Mouse (Mus musculus): ENCODE results near the gene Drc1.

Gene Drc1

DNA sequence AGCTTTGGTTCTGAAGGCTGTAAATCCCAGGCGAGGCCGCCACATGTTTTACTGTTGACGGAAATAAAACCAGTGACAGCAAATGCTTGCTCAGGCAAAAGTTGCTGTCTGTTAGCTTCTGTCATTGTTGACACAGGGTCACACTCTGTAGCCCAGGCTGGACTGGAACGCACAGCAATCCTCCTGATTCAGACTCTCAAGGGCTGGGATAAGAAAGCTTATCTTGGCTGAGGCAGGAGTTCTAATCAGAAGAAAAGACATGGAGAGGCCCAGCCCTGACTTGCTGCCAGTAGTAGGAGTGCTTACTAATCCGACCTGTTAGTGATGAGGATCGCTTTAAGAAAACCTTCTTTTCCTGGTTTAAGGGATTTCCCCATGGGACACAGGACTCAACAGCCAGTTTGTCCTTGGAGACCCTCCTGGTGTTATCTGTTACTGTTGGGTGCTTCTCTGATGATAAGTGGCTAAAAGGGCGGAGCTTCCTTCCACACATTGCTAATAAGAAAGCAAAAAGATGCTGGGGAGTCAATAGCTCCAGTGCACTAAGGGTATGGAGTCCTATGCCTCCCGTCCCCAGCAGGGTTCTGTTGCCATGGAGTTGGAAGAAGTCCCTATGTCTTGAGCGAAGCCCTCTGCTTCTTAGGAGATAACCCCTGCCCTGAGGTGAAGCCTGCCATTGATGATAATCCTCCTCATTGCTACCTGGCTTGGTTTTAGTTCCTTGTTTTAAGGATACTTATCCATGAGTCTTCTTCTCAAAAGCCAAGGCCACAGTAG is 6.1 kb downstream of the Drc1 start:
- DNase-seq (ENCODE audit: low read depth, low spot score), result no peak

DNA sequence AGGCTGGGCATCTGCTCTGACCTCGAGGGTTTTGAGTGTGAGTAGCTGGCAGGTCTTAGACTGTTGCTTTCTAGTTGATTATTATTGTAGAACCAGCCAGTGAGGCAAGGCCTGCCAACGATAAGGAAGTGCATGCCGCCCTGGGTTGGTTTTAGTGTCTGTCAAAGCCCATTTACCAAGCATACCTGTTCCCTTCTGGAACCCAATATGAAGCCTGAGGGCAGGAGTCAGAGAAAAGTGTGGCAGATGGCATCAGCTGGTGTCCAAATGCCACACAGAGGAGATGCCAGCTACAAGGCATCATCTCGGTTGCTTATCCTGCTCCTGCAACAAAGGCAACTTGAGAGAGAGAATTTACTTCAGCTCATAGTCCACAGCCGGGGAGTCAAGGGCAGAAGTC is 59.6 kb downstream of the Drc1 start:
- no peak for DNase-seq (ENCODE audit: low read depth, low spot score)

- no peak for DNase-seq (ENCODE audit: low read depth, low spot score)
Measured at GRCm38 (mm10) chr5:30341601-30342365, 60.6 kb downstream of the Drc1 start.

DNA sequence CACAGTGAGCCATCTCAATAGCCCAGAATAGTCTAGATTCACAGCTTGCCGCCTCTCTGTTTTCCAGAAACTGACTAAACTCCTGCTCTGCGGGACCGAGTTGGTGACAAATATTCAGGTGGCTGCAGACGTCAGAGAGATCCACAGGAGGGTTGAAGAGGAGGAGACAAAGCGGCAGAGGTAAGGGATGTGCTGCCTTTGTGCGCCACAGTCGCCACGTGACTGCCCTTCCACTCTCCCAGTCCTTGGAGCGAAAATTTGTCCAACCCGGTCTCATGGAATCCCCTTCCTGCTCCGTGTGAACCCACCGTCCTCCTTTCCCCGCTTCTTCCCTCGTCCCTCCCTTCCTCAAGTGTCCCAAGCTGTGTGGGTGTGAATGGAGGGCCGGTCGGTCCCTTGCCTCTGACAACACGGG is 61.4 kb downstream of the Drc1 start:
- no peak for DNase-seq (ENCODE audit: low read depth, low spot score)

GRCm38 (mm10) chr5:30343107-30343506 is 61.9 kb downstream of the Drc1 start:
- DNase-seq (ENCODE audit: low read depth, low spot score), result peak; percentile 29

DNA sequence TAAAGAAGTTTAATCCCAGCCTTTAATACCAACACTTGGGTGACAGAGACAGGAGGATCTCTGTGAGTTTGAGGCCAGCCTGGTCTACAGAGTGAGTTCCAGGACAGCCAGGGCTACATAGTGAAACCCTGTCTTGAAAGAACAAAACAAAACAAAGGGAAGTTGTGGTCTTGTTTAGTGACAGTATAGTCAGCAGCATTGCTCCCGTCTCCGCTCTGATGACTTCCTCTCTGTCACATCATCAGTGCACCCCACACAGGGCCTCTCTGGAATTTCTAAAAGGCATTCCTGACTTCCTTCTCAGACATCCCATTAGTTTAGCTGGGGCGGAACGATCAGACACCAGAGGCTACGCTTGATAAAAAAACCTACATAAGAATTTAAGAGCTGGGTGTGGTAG is 62.7 kb downstream of the Drc1 start:
- no peak for DNase-seq (ENCODE audit: low read depth, low spot score)

- DNase-seq (ENCODE audit: low read depth, low spot score), result no peak
Measured at GRCm38 (mm10) chr5:30353605-30354004, 72.4 kb downstream of the Drc1 start.

DNA sequence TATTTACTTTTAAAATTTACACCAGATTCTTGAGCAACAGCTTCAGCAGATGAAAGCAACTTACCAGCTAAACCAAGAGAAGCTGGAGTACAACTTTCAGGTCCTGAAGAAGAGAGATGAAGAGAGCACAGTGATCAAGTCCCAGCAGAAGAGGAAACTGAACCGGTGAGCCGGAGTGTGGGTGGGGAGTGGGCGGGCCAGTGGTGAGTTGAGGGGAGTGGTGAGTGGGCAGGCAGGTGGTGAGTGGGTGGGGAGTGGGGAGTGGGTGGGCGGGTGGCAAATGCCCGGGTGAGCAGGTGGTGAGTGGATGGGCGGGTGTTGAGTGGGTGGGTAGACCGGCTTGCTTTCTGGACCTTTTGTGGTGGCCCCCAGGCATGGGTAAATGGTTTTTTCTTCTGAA is 73.9 kb downstream of the Drc1 start:
- no peak for DNase-seq (ENCODE audit: low read depth, low spot score)

GRCm38 (mm10) chr5:30355559-30356159 is 74.5 kb downstream of the Drc1 start:
- no peak for DNase-seq (ENCODE audit: low read depth, low spot score)

GRCm38 (mm10) chr5:30356647-30357046 is 75.5 kb downstream of the Drc1 start:
- no peak for DNase-seq (ENCODE audit: low read depth, low spot score)

- DNase-seq (ENCODE audit: low read depth, low spot score), result no peak
Measured at GRCm38 (mm10) chr5:30358436-30359099, 77.4 kb downstream of the Drc1 start.

DNA sequence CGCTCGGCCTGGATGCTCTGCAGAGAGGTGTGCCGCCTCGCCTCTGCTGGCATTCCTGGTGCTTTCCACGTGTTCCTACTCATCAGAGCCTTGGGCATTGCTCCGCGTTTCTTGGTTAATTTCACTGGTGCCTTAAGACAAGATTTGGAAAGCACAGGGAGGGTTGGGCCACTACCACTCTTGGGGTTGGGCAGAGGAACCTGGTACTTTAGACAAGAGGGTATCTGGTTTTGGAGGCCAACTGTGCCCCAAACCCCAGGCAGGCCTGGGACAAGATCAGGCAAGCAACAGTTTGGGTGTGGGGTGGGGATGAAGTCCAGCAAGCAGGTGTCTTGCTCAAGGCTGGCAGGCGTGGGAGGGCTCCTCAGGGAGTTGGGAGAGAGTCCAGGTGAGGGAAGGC is 86.2 kb downstream of the Drc1 start:
- no peak for DNase-seq (ENCODE audit: low read depth, low spot score)

- DNase-seq (ENCODE audit: low read depth, low spot score), result no peak
Measured at GRCm38 (mm10) chr5:30369426-30369825, 88.2 kb downstream of the Drc1 start.

DNA sequence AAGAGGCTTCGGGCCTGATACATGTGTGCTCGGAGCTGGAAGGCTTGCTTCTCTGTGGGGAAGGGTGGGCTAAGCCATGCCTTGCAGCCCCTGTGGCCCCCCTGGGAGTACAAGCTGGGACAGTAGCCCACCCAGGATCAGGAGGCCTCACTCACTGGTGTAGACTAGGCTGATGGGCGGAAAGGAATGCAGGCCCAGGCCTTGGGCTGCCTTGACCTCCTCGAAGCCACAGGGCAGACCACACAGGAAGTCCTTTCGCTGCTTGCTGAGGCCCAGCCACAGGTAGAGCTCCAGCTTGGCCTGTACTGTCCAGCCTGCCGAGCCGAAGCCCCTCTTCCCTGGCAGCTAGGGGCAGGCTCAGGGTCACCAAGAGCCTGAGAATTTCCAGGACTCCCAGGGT is 101.7 kb downstream of the Drc1 start:
- no peak for DNase-seq (ENCODE audit: low read depth, low spot score)

- no peak for DNase-seq (ENCODE audit: low read depth, low spot score)
Measured at GRCm38 (mm10) chr5:30387726-30388125, 106.5 kb downstream of the Drc1 start.

DNA sequence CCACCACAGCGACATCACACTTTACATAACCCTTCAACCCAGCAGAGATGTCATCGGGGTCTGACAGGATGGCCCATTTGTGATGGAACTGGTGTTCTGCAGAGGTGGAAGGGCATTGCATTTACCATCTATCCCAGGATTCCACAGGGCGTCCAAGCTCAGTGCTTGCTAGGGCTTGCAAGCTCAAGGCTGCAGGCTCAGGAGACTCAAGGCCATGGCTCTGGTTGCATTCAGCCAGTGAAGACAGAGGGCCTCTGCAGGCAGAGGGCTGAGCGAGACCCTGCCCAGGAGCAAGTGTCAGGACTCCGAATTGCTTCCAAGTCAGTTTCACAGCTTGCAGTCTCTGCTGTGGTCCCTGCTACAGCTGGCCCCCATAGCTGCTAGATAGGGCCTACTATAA is 108.6 kb downstream of the Drc1 start:
- DNase-seq (ENCODE audit: low read depth, low spot score), result no peak

DNA sequence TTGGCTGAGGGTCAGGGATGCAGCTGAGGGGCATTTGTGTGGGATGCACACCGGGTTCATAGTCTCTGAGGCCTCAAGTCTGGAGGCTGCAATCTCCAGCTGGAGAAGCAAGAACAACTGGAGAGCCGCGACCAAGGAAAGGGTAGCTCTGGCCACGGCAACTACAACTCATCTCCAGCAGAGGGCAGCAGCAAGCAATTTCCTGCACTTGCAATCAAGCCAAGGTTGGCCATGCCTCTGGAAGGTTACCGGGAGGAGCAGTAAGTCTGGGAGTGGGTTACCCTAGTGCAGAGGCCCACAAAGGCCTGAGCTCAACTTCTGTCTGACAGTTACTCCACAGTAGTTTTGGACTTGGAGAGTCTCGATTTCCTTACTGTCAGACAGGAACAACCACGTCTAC is 110.3 kb downstream of the Drc1 start:
- peak; percentile 41 for DNase-seq (ENCODE audit: low read depth, low spot score)

GRCm38 (mm10) chr5:30400521-30400920 is 119.3 kb downstream of the Drc1 start:
- no peak for DNase-seq (ENCODE audit: low read depth, low spot score)

- no peak for DNase-seq (ENCODE audit: low read depth, low spot score)
Measured at GRCm38 (mm10) chr5:30401165-30401564, 120.0 kb downstream of the Drc1 start.

DNA sequence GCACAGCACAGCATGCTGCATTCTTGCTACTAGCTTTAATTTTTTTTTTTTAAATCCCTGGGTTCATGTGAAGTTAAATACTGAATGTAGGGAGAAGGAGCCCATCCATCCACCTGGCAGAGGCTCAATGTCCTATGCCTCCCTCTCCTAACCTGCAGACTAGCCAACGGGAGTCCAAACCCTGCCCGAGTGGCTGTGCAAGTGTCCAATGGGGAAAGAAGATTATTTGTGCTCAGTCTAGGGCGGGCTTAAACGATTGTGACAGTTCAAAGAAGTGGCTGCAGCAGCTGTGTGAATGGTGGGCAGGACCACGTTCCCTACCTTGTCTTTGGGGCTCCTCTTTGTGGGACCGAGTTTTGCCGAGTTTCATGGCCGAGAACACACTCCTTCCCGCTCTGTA is 125.7 kb downstream of the Drc1 start:
- no peak for DNase-seq (ENCODE audit: low read depth, low spot score)

DNA sequence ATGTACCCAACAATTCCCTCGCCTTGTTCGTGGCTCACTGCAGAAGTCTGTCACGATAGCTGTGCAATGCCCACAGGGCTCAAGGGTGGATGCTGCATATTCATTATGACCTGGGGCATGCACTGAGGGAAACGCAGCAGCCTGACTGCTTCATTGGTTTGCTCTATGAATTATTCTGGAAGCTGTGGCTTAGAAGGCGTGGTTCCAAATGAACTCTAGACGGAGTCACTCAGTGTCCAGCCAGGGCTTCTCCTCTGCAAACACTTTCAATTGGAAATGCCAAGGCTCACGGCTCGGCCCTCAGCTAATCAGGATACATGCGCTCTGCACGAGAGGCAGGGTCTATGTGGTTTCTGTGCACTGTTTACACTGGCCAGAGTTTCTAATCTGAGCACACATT is 130.3 kb downstream of the Drc1 start:
- DNase-seq (ENCODE audit: low read depth, low spot score), result no peak

DNA sequence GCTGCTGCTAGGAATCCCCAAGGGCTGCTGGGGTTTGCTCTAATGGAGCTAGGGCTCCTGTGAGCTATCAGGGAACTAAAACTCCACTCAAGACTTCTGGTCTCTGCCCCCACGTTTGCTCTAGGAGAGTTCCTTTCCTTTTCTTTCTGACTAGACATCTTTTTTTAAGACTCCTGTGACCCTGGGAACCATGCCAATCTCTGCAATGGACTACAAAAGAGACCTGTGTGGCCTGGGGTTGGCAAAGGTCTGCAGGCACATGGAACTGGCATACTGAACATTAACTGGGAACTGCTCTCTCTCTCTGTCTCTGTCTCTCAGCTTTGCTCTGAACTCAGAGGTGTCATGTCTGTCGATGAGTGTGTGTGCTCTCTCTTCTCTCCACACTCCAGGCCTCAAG is 134.2 kb downstream of the Drc1 start:
- no peak for DNase-seq (ENCODE audit: low read depth, low spot score)

All from retina, adult 2 months (tissue).